Mouse (Mus musculus): ENCODE results near the gene Cyb5r4.
A peak's percentile ranks its signal among the peaks of the same experiment; 100 is the strongest.
"Not testable (repeated sequence)": the region's sequence is repeated elsewhere in the genome, so short reads cannot be mapped to it uniquely, and the experiment has no call there.

Gene Cyb5r4

GRCm38 (mm10) chr9:87025764-87026163, 4.0 kb downstream of the Cyb5r4 start:
- DNase-seq (ENCODE audit: low read depth, low spot score) = no peak

- peak; percentile 40 for DNase-seq (ENCODE audit: low read depth, low spot score)
Measured at GRCm38 (mm10) chr9:87027423-87028084, 5.7 kb downstream of the Cyb5r4 start.

- DNase-seq (ENCODE audit: low read depth, low spot score) = no peak
Measured at GRCm38 (mm10) chr9:87032196-87032595, 10.4 kb downstream of the Cyb5r4 start.

- no peak for DNase-seq (ENCODE audit: low read depth, low spot score)
Measured at GRCm38 (mm10) chr9:87034831-87035580, 13.2 kb downstream of the Cyb5r4 start.

- no peak for DNase-seq (ENCODE audit: low read depth, low spot score)
Measured at GRCm38 (mm10) chr9:87049425-87049824, 27.6 kb downstream of the Cyb5r4 start.

- DNase-seq (ENCODE audit: low read depth, low spot score) = peak; percentile 29
Measured at GRCm38 (mm10) chr9:87055547-87056235, 33.9 kb downstream of the Cyb5r4 start.

- no peak for DNase-seq (ENCODE audit: low read depth, low spot score)
Measured at GRCm38 (mm10) chr9:87062337-87062736, 40.5 kb downstream of the Cyb5r4 start.

GRCm38 (mm10) chr9:87068160-87068559, 46.3 kb downstream of the Cyb5r4 start:
- no peak for DNase-seq (ENCODE audit: low read depth, low spot score)

- DNase-seq (ENCODE audit: low read depth, low spot score) = not testable (repeated sequence)
Measured at GRCm38 (mm10) chr9:87071566-87071965, 49.8 kb downstream of the Cyb5r4 start.

GRCm38 (mm10) chr9:87077919-87078318, 56.1 kb downstream of the Cyb5r4 start:
- DNase-seq (ENCODE audit: low read depth, low spot score) = no peak

GRCm38 (mm10) chr9:87079511-87079910, 57.7 kb downstream of the Cyb5r4 start:
- DNase-seq (ENCODE audit: low read depth, low spot score) = no peak

GRCm38 (mm10) chr9:87086991-87087390, 65.2 kb downstream of the Cyb5r4 start:
- DNase-seq (ENCODE audit: low read depth, low spot score) = no peak

- no peak for DNase-seq (ENCODE audit: low read depth, low spot score)
Measured at GRCm38 (mm10) chr9:87097989-87098388, 76.2 kb downstream of the Cyb5r4 start.

GRCm38 (mm10) chr9:87115019-87115418, 93.2 kb downstream of the Cyb5r4 start:
- no peak for DNase-seq (ENCODE audit: low read depth, low spot score)

GRCm38 (mm10) chr9:87115456-87115931, 93.7 kb downstream of the Cyb5r4 start:
- peak; percentile 59 for DNase-seq (ENCODE audit: low read depth, low spot score)

GRCm38 (mm10) chr9:87115978-87116377, 94.2 kb downstream of the Cyb5r4 start:
- DNase-seq (ENCODE audit: low read depth, low spot score) = no peak

GRCm38 (mm10) chr9:87118996-87119395, 97.2 kb downstream of the Cyb5r4 start:
- DNase-seq (ENCODE audit: low read depth, low spot score) = no peak

GRCm38 (mm10) chr9:87121956-87122493, 100.2 kb downstream of the Cyb5r4 start:
- DNase-seq (ENCODE audit: low read depth, low spot score) = no peak

GRCm38 (mm10) chr9:87127046-87127445, 105.2 kb downstream of the Cyb5r4 start:
- not testable (repeated sequence) for DNase-seq (ENCODE audit: low read depth, low spot score)

Data from telencephalon, adult 2 months (tissue).